ENCODE assay signal across 21 mouse cellular contexts in genomic region chr6:134443925-134444324, GRCm38 (mm10). TPM values are rescaled to one million over a fixed set of nuclear protein-coding genes. Genes with fewer than 3 reads are reported as not detected.
DNase-seq lines count a peak whose midpoint lies in the region; ATAC-seq and TF ChIP-seq lines count a peak whose summit lies in the region.
"Had no signal": no experiment of that assay in that cellular context is flagged by ENCODE, and none has a peak within 500 bp of the region (broad histone marks: within the 10 kb centered on the region; RNA-seq: fewer than 3 reads in every experiment).

No protein-coding gene starts in this region.

- H3K36me3 ChIP-seq in kidney, postnatal 0 days (ENCODE audit: insufficient read depth, low read length) = 0 out of 2 replicates have a peak, but pooled peaks cover 9% of the 10 kb centered on the region
- H3K36me3 ChIP-seq in lung, postnatal 0 days (ENCODE audit: insufficient read depth, low read length) = 0 out of 2 replicates have a peak, but pooled peaks cover 5% of the 10 kb centered on the region
- peaks cover 15% of the 10 kb centered on the region; the same call in 1 of the 2 replicates for H3K36me3 ChIP-seq in liver, postnatal 0 days (replicated peaks; ENCODE audit: insufficient read depth, low read length)
- no peaks in the 10 kb centered on the region for H3K36me3 ChIP-seq in thymus, adult 2 months (ENCODE audit: control insufficient read depth, insufficient read depth, low read length)

- no peaks in the 10 kb centered on the region for H3K27me3 ChIP-seq in kidney, postnatal 0 days (ENCODE audit: insufficient read depth, low read length)
- H3K27me3 ChIP-seq in lung, postnatal 0 days (replicated peaks; ENCODE audit: insufficient read depth, low read length) = no peaks in the 10 kb centered on the region
- no peaks in the 10 kb centered on the region for H3K27me3 ChIP-seq in liver, postnatal 0 days (ENCODE audit: insufficient read depth, low read length)
- no peaks in the 10 kb centered on the region for H3K27me3 ChIP-seq in thymus, adult 2 months (ENCODE audit: control insufficient read depth, insufficient read depth, low read length)
- H3K27me3 ChIP-seq: forebrain, embryonic 13.5 days had no signal

- no peaks in the 10 kb centered on the region for H3K9me3 ChIP-seq in kidney, postnatal 0 days (replicated peaks; ENCODE audit: low read length)
- H3K9me3 ChIP-seq in lung, postnatal 0 days (ENCODE audit: low read length) = no peaks in the 10 kb centered on the region
- no peaks in the 10 kb centered on the region for H3K9me3 ChIP-seq in liver, postnatal 0 days (ENCODE audit: low read length)
- H3K9me3 ChIP-seq: forebrain, embryonic 13.5 days; midbrain, embryonic 10.5 days had no signal

- H3K4me1 ChIP-seq in kidney, postnatal 0 days (replicated peaks; ENCODE audit: insufficient read depth, low read length) = peaks cover 8% of the 10 kb centered on the region
- H3K4me1 ChIP-seq in lung, postnatal 0 days (ENCODE audit: insufficient read depth, low read depth, low read length) = 0 out of 2 replicates have a peak, but pooled peaks cover 3% of the 10 kb centered on the region
- no peaks in the 10 kb centered on the region for H3K4me1 ChIP-seq in liver, postnatal 0 days (ENCODE audit: insufficient read depth)
- no peaks in the 10 kb centered on the region for H3K4me1 ChIP-seq in thymus, adult 2 months (replicated peaks; ENCODE audit: control insufficient read depth, insufficient read depth, low read length)

- WGBS in kidney, postnatal 0 days = 64% methylated on average over 5 of the region's 5 CpGs
- WGBS in lung, postnatal 0 days = 27% methylated on average over 5 of the region's 5 CpGs
- WGBS in liver, postnatal 0 days (ENCODE audit: insufficient replicate concordance) = 68% methylated on average over 5 of the region's 5 CpGs
- 98% methylated on average over 5 of the region's 5 CpGs for WGBS in thymus, adult 2 months

- no peak for TF ChIP-seq POLR2A in thymus, adult 2 months (IDR thresholded peaks at IDR 0.05; ENCODE audit: control insufficient read depth, extremely low read depth, insufficient read depth, low read length, poor library complexity)

- no peak overlapping the region for H3K4me3 ChIP-seq in kidney, postnatal 0 days (replicated peaks; ENCODE audit: low read depth, low read length)
- H3K4me3 ChIP-seq in lung, postnatal 0 days (ENCODE audit: low read depth, low read length) = no peak overlapping the region
- H3K4me3 ChIP-seq in liver, postnatal 0 days (ENCODE audit: low read depth, low read length) = no peak overlapping the region
- no peak overlapping the region for H3K4me3 ChIP-seq in thymus, adult 2 months (ENCODE audit: control insufficient read depth, insufficient read depth, low read length)
- H3K4me3 ChIP-seq: erythroblast, embryonic 14.5 days; forebrain, embryonic 13.5 days; layer of hippocampus, adult 2 months; midbrain, embryonic 10.5 days had no signal

- ATAC-seq in kidney, postnatal 0 days (replicated peaks; ENCODE audit: low FRiP score, low read depth) = no peak
- ATAC-seq in lung, postnatal 0 days = peak; percentile 20; the same call in 1 of the 2 replicates
- no peak for ATAC-seq in liver, postnatal 0 days
- ATAC-seq: forebrain, embryonic 13.5 days; hindbrain, embryonic 16.5 days had no signal

- peak; percentile 57 for TF ChIP-seq EP300 in lung, postnatal 0 days (IDR thresholded peaks at IDR 0.05)
- no peak for TF ChIP-seq EP300 in liver, postnatal 0 days (IDR thresholded peaks at IDR 0.05; ENCODE audit: low read depth)

- TF ChIP-seq CTCF in kidney, postnatal 0 days (IDR thresholded peaks at IDR 0.05; ENCODE audit: low read depth) = no peak
- TF ChIP-seq CTCF in lung, postnatal 0 days (IDR thresholded peaks at IDR 0.05) = no peak
- no peak for TF ChIP-seq CTCF in liver, postnatal 0 days (IDR thresholded peaks at IDR 0.05; ENCODE audit: low read depth)
- no peak for TF ChIP-seq CTCF in thymus, adult 2 months (IDR thresholded peaks at IDR 0.05; ENCODE audit: borderline replicate concordance, control insufficient read depth, extremely low read depth, insufficient read depth, low read length, poor library complexity)

- H3K4me2 ChIP-seq in kidney, postnatal 0 days (ENCODE audit: low read length) = no peak overlapping the region
- H3K4me2 ChIP-seq in lung, postnatal 0 days (replicated peaks; ENCODE audit: low read depth, low read length) = no peak overlapping the region
- no peak overlapping the region for H3K4me2 ChIP-seq in liver, postnatal 0 days (ENCODE audit: low read depth, low read length)
- H3K4me2 ChIP-seq: forebrain, embryonic 13.5 days had no signal

- no peak for DNase-seq in kidney, postnatal 0 days (ENCODE audit: low spot score)
- DNase-seq in kidney, postnatal 14 days = no peak
- peak; percentile 38 for DNase-seq in lung, postnatal 0 days (ENCODE audit: low spot score)
- no peak for DNase-seq in lung, postnatal 14 days
- no peak for DNase-seq in liver, postnatal 0 days
- no peak for DNase-seq in thymus, adult 2 months
- no peak for DNase-seq in frontal cortex, adult 2 months (ENCODE audit: extremely low spot score in 1 of 2, low spot score in 1 of 2)
- DNase-seq: cerebellum, adult 18-20 months; cerebellum, postnatal 36 days; gastrocnemius, postnatal 10 days; heart, adult 11 months; heart, postnatal 36 days; layer of hippocampus, postnatal 36 days; thymus, adult 18-20 months had no signal

- H3K9ac ChIP-seq in kidney, postnatal 0 days (ENCODE audit: low read depth, low read length) = no peak overlapping the region
- H3K9ac ChIP-seq in lung, postnatal 0 days (replicated peaks; ENCODE audit: low read depth) = no peak overlapping the region
- no peak overlapping the region for H3K9ac ChIP-seq in liver, postnatal 0 days (replicated peaks)
- H3K9ac ChIP-seq: forebrain, embryonic 13.5 days had no signal

- H3K27ac ChIP-seq in kidney, postnatal 0 days = peak overlapping the region; percentile 70
- peak overlapping the region; percentile 51; the same call in 1 of the 2 replicates for H3K27ac ChIP-seq in lung, postnatal 0 days (ENCODE audit: low read length)
- H3K27ac ChIP-seq in liver, postnatal 0 days (ENCODE audit: low read depth) = peak overlapping the region; percentile 77
- no peak overlapping the region for H3K27ac ChIP-seq in thymus, adult 2 months (ENCODE audit: control insufficient read depth, insufficient read depth, low read length)
- H3K27ac ChIP-seq: forebrain, embryonic 13.5 days; layer of hippocampus, adult 2 months; macrophage; midbrain, embryonic 10.5 days had no signal

RNA-seq across cellular contexts. Expression of gene Bcl2l14, which starts 47.8 kb away (rescaled TPM):
- 9.3 and 10.2 TPM in 2 replicates for polyA plus RNA-seq in kidney, postnatal 0 days (2015; fragmentation: Nextera tagmentation; extraction: Ambion mirVana)
- polyA plus RNA-seq in lung, postnatal 0 days (2015; fragmentation: Nextera tagmentation; extraction: Ambion mirVana) = 6.4 and 6.6 TPM in 2 replicates
- polyA plus RNA-seq in liver, postnatal 0 days (2015; fragmentation: Nextera tagmentation; extraction: Ambion mirVana) = 0.14 and 0.26 TPM in 2 replicates
- 2.0 and 2.1 TPM in 2 replicates for polyA plus RNA-seq in thymus, adult 2 months (2012; rRNA removed)
- polyA plus RNA-seq in frontal cortex, adult 2 months (2012; rRNA removed) = not detected in 2 replicates
- polyA plus RNA-seq: C2C12; erythroblast, embryonic 14.5 days; forebrain, embryonic 13.5 days had no signal
